Mouse (Mus musculus) liver, embryonic 16.5 days (tissue): Measurements from ENCODE around the gene Tnip1. TPM values are rescaled to one million over a fixed set of nuclear protein-coding genes. Genes with fewer than 3 reads are reported as not detected.

Experiments used
- ATAC-seq: fragments of 200-750 bp; cut with Nextera tagmentation; 2 replicates; pipeline ENCODE4 v1.8.0; 2017; ENCODE audit warnings: low read depth, mild to moderate bottlenecking, moderate number of reproducible peaks, moderate library complexity
- H3K27ac ChIP-seq: fragments of 300-500 bp; sonication (generic); 2 replicates; pipeline ENCODE4 v1.5.1; 2014; ENCODE audit warnings: mild to moderate bottlenecking, low read length
- H3K27me3 ChIP-seq: fragments of 300-500 bp; sonication (generic); 2 replicates; pipeline ENCODE4 v1.6.1; 2014; ENCODE audit warnings: low read depth, low read length, mixed read lengths; ENCODE audit not compliant: control insufficient read depth, insufficient read depth
- H3K36me3 ChIP-seq: fragments of 300-500 bp; sonication (generic); 2 replicates; pipeline ENCODE4 v1.6.1; 2014; ENCODE audit warnings: mild to moderate bottlenecking; ENCODE audit not compliant: control insufficient read depth, insufficient read depth
- H3K4me1 ChIP-seq: fragments of 300-500 bp; sonication (generic); 2 replicates; pipeline ENCODE4 v1.6.1; 2014; ENCODE audit warnings: low read depth, low read length, mixed read lengths; ENCODE audit not compliant: control insufficient read depth
- H3K4me2 ChIP-seq: fragments of 300-500 bp; sonication (generic); 2 replicates; pipeline ENCODE4 v1.6.1; 2014; ENCODE audit warnings: low read depth, low read length, mixed read lengths
- H3K4me3 ChIP-seq: fragments of 300-500 bp; sonication (generic); 2 replicates; pipeline ENCODE4 v1.5.1; 2014; ENCODE audit warnings: low read depth, mild to moderate bottlenecking, low read length
- H3K9ac ChIP-seq: fragments of 300-500 bp; sonication (generic); 2 replicates; pipeline ENCODE4 v1.6.1; 2014; ENCODE audit warnings: low read depth, low read length
- H3K9me3 ChIP-seq: fragments of 300-500 bp; sonication (generic); replicated peaks from 2 replicates; pipeline ENCODE4 v1.6.1; 2016; ENCODE audit warnings: low read length; ENCODE audit not compliant: control insufficient read depth
- WGBS: fragments of 180-500 bp; shearing (Covaris S2); extraction: QIAGEN DNeasy Blood & Tissue Kit; methylation state at CpG from one replicate; pipeline ENCODE4 v1.1.7; 2014; ENCODE audit not compliant: insufficient replicate concordance; 5-methylcytosine and 5-hydroxymethylcytosine counted together
- polyA plus RNA-seq: library from polyadenylated mRNA; unstranded; fragments of >200 nt; fragmentation: Nextera tagmentation; extraction: Ambion mirVana; gene quantifications from 2 replicates; pipeline ENCODE4 v1.2.1, GENCODE M21; 2015

The Tnip1 gene
- polyA plus RNA-seq, 1 experiment from 2014 or later, result 6.5 TPM

- no peaks in the 10 kb centered on the region; the same call in 1 of the 2 replicates for H3K36me3 ChIP-seq
- H3K4me1 ChIP-seq, result peaks cover 17% of the 10 kb centered on the region
- H3K4me3 ChIP-seq, result no peak overlapping the region
- no peak overlapping the region for H3K27ac ChIP-seq
- H3K9ac ChIP-seq, result no peak overlapping the region
- no peak overlapping the region for H3K4me2 ChIP-seq
- H3K27me3 ChIP-seq, result no peaks in the 10 kb centered on the region
- H3K9me3 ChIP-seq, result no peaks in the 10 kb centered on the region
- no peak for ATAC-seq
- 36% methylated on average over 2 of the region's 2 CpGs for WGBS
Observed at GRCm38 (mm10) chr11:54975756-54976155, 13.0 kb upstream of the Tnip1 start.

GRCm38 (mm10) chr11:54975340-54975739 lies 12.6 kb upstream of the Tnip1 start:
- WGBS, result 42% methylated on average over 5 of the region's 5 CpGs

GRCm38 (mm10) chr11:54974639-54975038 lies 11.9 kb upstream of the Tnip1 start:
- ATAC-seq, result no peak
- 65% methylated on average over 4 of the region's 4 CpGs for WGBS
- Histone ChIP-seq H3K36me3 (no peaks in the 10 kb centered on the region; the same call in 1 of the 2 replicates), H3K27me3 (no peaks in the 10 kb centered on the region), H3K4me3 (no peak overlapping the region), H3K4me1 (peaks cover 17% of the 10 kb centered on the region), H3K9me3 (no peaks in the 10 kb centered on the region), H3K9ac (no peak overlapping the region), H3K27ac (no peak overlapping the region), H3K4me2 (no peak overlapping the region)

More at GRCm38 (mm10) chr11:54975340-54975739, 12.6 kb upstream of the Tnip1 start:
- no peak for ATAC-seq
- Histone ChIP-seq H3K27ac (no peak overlapping the region), H3K27me3 (no peaks in the 10 kb centered on the region), H3K4me3 (no peak overlapping the region), H3K4me1 (peaks cover 17% of the 10 kb centered on the region), H3K4me2 (no peak overlapping the region), H3K36me3 (no peaks in the 10 kb centered on the region; the same call in 1 of the 2 replicates), H3K9ac (no peak overlapping the region), H3K9me3 (no peaks in the 10 kb centered on the region)

- Histone ChIP-seq H3K27ac (no peak overlapping the region), H3K9ac (no peak overlapping the region)
Observed at GRCm38 (mm10) chr11:54973481-54974212, 10.9 kb upstream of the Tnip1 start.

GRCm38 (mm10) chr11:54972789-54973188 lies 10.1 kb upstream of the Tnip1 start:
- H3K4me1 ChIP-seq, result peaks cover 17% of the 10 kb centered on the region
- H3K9ac ChIP-seq, result no peak overlapping the region
- H3K36me3 ChIP-seq, result no peaks in the 10 kb centered on the region
- 40% methylated on average over 6 of the region's 6 CpGs for WGBS
- no peak overlapping the region for H3K4me3 ChIP-seq
- no peak overlapping the region for H3K4me2 ChIP-seq
- H3K9me3 ChIP-seq, result no peaks in the 10 kb centered on the region
- ATAC-seq, result no peak
- no peaks in the 10 kb centered on the region for H3K27me3 ChIP-seq
- no peak overlapping the region for H3K27ac ChIP-seq

More at GRCm38 (mm10) chr11:54973481-54974212, 10.9 kb upstream of the Tnip1 start:
- no peaks in the 10 kb centered on the region for H3K27me3 ChIP-seq
- ATAC-seq, result peak; percentile 53; the same call in 1 of the 2 replicates
- no peaks in the 10 kb centered on the region; the same call in 1 of the 2 replicates for H3K36me3 ChIP-seq
- no peak overlapping the region for H3K4me3 ChIP-seq
- H3K4me1 ChIP-seq, result peaks cover 17% of the 10 kb centered on the region
- H3K4me2 ChIP-seq, result no peak overlapping the region
- WGBS, result 27% methylated on average over 8 of the region's 8 CpGs
- H3K9me3 ChIP-seq, result no peaks in the 10 kb centered on the region

GRCm38 (mm10) chr11:54972049-54972723 lies 9.5 kb upstream of the Tnip1 start:
- Histone ChIP-seq H3K36me3 (no peaks in the 10 kb centered on the region), H3K9ac (no peak overlapping the region), H3K27ac (no peak overlapping the region), H3K4me1 (peaks cover 17% of the 10 kb centered on the region), H3K4me2 (no peak overlapping the region), H3K9me3 (no peaks in the 10 kb centered on the region), H3K4me3 (no peak overlapping the region), H3K27me3 (no peaks in the 10 kb centered on the region)
- 28% methylated on average over 4 of the region's 4 CpGs for WGBS
- no peak for ATAC-seq

GRCm38 (mm10) chr11:54971365-54972048 lies 8.8 kb upstream of the Tnip1 start:
- H3K36me3 ChIP-seq, result no peaks in the 10 kb centered on the region
- no peaks in the 10 kb centered on the region for H3K9me3 ChIP-seq
- 44% methylated on average over 8 of the region's 8 CpGs for WGBS
- no peak overlapping the region for H3K27ac ChIP-seq
- H3K4me1 ChIP-seq, result peaks cover 17% of the 10 kb centered on the region
- ATAC-seq, result no peak
- H3K9ac ChIP-seq, result no peak overlapping the region
- H3K4me2 ChIP-seq, result no peak overlapping the region
- H3K27me3 ChIP-seq, result no peaks in the 10 kb centered on the region
- H3K4me3 ChIP-seq, result no peak overlapping the region

- ATAC-seq, result no peak
- WGBS, result 41% methylated on average over 6 of the region's 6 CpGs
Observed at GRCm38 (mm10) chr11:54965234-54965633, 2.5 kb upstream of the Tnip1 start.

More at GRCm38 (mm10) chr11:54965234-54965633, 2.5 kb upstream of the Tnip1 start:
- H3K27ac ChIP-seq, result no peak overlapping the region
- no peak overlapping the region for H3K4me2 ChIP-seq
- no peaks in the 10 kb centered on the region for H3K36me3 ChIP-seq
- no peaks in the 10 kb centered on the region for H3K9me3 ChIP-seq
- H3K4me1 ChIP-seq, result no peaks in the 10 kb centered on the region
- H3K9ac ChIP-seq, result no peak overlapping the region
- no peak overlapping the region for H3K4me3 ChIP-seq
- H3K27me3 ChIP-seq, result no peaks in the 10 kb centered on the region
